Mouse (Mus musculus) CH12.LX (cell line): Measurements from ENCODE around the gene Zdhhc6.

Experiments
- JUND ChIP-seq: conservative IDR thresholded peaks from 2 replicates; pipeline ENCODE4 v1.6.1; 2011; ENCODE audit warnings: low read depth, low read length, improper control_type of control experiment
- MAX ChIP-seq: IDR thresholded peaks from 2 replicates; pipeline ENCODE4 v1.6.1; 2011; ENCODE audit warnings: low read length, improper control_type of control experiment
- POLR2A ChIP-seq: IDR thresholded peaks from 2 replicates; pipeline ENCODE4 v1.6.1; 2011; ENCODE audit warnings: low read depth, mild to moderate bottlenecking, improper control_type of control experiment, low read length
- USF1 ChIP-seq: IDR thresholded peaks from 2 replicates; pipeline ENCODE4 v1.6.1; 2014; ENCODE audit warnings: low read depth, mild to moderate bottlenecking, inconsistent platforms, low read length, improper control_type of control experiment
- ZNF384 ChIP-seq: IDR thresholded peaks from 2 replicates; pipeline ENCODE4 v1.6.1; 2012; ENCODE audit warnings: low read depth, low read length, improper control_type of control experiment, inconsistent platforms

DNA sequence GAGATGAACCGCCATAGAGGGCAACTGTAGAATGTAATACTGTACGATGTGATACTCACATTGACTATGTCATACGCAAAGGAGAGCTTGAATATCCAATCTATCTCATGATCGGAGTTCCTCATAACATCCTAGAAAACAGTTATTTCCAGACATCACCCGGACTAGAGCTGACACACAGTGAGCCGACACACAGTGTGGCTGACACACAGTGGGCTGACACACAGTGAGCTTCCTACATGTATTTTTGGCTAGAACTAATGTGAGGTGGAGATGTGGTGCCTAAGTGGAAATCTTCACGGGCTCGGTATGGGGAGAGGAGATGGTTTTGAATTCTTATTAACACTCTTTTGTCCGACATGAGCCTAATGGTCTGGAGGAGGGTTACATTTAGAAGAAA, 93.6 kb downstream of the Zdhhc6 start:
- TF ChIP-seq ZNF384 (no peak), POLR2A (no peak), MAX (no peak), USF1 (no peak), JUND (no peak)
